Mouse (Mus musculus) forebrain, embryonic 16.5 days (tissue): ENCODE results near the gene Col4a4. TPM values are rescaled to one million over a fixed set of nuclear protein-coding genes. Genes with fewer than 3 reads are reported as not detected.

Experiments
- ATAC-seq: fragments of 200-750 bp; cut with Nextera tagmentation; 2 replicates; pipeline ENCODE4 v1.8.0; 2017; ENCODE audit warnings: mild to moderate bottlenecking, moderate library complexity
- H3K27ac ChIP-seq: fragments of 300-500 bp; sonication (generic); 2 replicates; pipeline ENCODE4 v1.5.1; 2014; ENCODE audit warnings: low read length, control low read depth
- H3K27me3 ChIP-seq: fragments of 300-500 bp; sonication (generic); replicated peaks from 2 replicates; pipeline ENCODE4 v1.6.1; 2014; ENCODE audit warnings: low read length; ENCODE audit not compliant: control insufficient read depth, insufficient read depth
- H3K36me3 ChIP-seq: fragments of 300-500 bp; sonication (generic); 2 replicates; pipeline ENCODE4 v1.6.1; 2014; ENCODE audit not compliant: control insufficient read depth, insufficient read depth
- H3K4me1 ChIP-seq: fragments of 300-500 bp; sonication (generic); replicated peaks from 2 replicates; pipeline ENCODE4 v1.6.1; 2014; ENCODE audit warnings: low read length; ENCODE audit not compliant: control insufficient read depth, insufficient read depth
- H3K4me2 ChIP-seq: fragments of 300-500 bp; sonication (generic); 2 replicates; pipeline ENCODE4 v1.6.1; 2014; ENCODE audit warnings: mild to moderate bottlenecking, low read length, control low read depth
- H3K4me3 ChIP-seq: fragments of 300-500 bp; sonication (generic); replicated peaks from 2 replicates; pipeline ENCODE4 v1.5.1; 2014; ENCODE audit warnings: mild to moderate bottlenecking, low read length, control low read depth
- H3K9ac ChIP-seq: fragments of 300-500 bp; sonication (generic); replicated peaks from 2 replicates; pipeline ENCODE4 v1.6.1; 2014; ENCODE audit warnings: low read depth, low read length, control low read depth
- H3K9me3 ChIP-seq: fragments of 300-500 bp; sonication (generic); 2 replicates; pipeline ENCODE4 v1.6.1; 2016; ENCODE audit warnings: low read length; ENCODE audit not compliant: control insufficient read depth
- WGBS: fragments of 180-500 bp; shearing (Covaris S2); extraction: QIAGEN DNeasy Blood & Tissue Kit; methylation state at CpG from one replicate; pipeline ENCODE4 v1.1.7; 2014; 5-methylcytosine and 5-hydroxymethylcytosine counted together
- polyA plus RNA-seq: library from polyadenylated mRNA; unstranded; fragments of >200 nt; fragmentation: Nextera tagmentation; extraction: Ambion mirVana; gene quantifications from 2 replicates; pipeline ENCODE4 v1.2.1, GENCODE M21; 2015

The Col4a4 gene
- polyA plus RNA-seq, 1 experiment from 2014 or later: 0.25 TPM

DNA sequence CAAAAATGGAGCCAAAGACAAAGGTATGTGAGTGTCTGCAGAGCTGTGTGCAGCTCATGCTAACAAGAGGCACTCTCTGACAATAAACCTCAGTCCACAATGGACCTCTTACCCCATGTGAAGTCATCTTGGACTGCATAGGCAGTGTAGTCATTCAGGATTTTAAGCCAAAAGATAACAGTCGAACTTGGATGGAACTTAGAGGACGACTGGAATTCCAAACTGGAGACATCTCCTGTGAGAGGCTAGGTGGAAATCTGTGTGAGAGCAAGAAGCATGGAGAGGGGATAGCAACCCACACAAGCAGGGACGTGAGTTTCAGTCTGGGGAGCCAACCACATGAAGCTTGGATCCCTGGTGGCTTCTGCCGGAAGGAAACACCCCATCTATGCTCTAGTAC is 136.8 kb downstream of the Col4a4 start:
- no peak for ATAC-seq
- Histone ChIP-seq H3K27ac (no peak overlapping the region), H3K4me3 (no peak overlapping the region), H3K4me1 (peaks cover 8% of the 10 kb centered on the region), H3K9ac (no peak overlapping the region), H3K9me3 (no peaks in the 10 kb centered on the region), H3K27me3 (no peaks in the 10 kb centered on the region), H3K36me3 (no peaks in the 10 kb centered on the region), H3K4me2 (no peak overlapping the region)
- WGBS: 93% methylated on average over 4 of the region's 4 CpGs

DNA sequence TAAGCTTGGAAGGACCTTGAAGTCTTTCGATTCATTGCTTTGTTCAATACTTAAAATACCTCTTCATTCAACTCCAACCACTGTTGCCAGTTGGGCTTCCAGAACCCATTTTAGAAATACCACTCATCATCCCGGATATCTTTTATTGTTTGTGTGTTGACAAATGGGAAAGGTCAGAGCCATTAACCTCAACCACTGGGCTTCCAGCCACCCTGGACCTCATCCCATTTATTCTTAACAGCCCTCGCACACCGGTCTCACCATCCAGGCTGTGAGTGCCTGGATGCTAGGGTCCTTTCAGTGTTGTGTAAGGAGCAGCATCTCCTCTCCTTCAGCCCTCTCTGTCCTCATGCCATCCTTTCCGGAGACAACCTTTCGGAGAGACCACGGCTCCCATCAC is 140.6 kb downstream of the Col4a4 start:
- no peaks in the 10 kb centered on the region for H3K4me1 ChIP-seq
- H3K4me3 ChIP-seq: no peak overlapping the region
- WGBS: 90% methylated on average over 7 of the region's 7 CpGs
- H3K27ac ChIP-seq: no peak overlapping the region
- no peaks in the 10 kb centered on the region for H3K36me3 ChIP-seq
- H3K9me3 ChIP-seq: no peaks in the 10 kb centered on the region
- H3K27me3 ChIP-seq: no peaks in the 10 kb centered on the region
- H3K4me2 ChIP-seq: no peak overlapping the region
- no peak overlapping the region for H3K9ac ChIP-seq
- ATAC-seq: no peak

DNA sequence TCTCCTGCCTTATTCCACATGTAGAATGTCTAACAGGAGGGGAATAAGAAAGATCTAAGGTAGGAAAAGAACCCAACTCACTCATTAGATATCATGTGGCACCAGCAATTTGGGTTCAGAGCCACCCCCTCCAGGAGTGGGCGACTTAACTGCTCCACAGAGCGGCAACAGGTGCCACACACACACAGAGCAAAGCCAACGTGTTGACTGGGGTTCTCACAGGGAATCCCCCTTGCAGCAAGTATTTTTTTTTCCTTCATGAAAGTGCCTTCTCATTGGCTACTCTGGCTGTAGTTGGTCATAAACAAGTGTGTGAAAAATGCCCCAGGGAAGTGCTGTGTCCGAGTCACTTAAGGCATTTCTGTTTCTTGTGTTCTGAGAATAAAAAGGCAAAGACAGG is 143.1 kb downstream of the Col4a4 start:
- Histone ChIP-seq H3K4me3 (no peak overlapping the region), H3K27me3 (no peaks in the 10 kb centered on the region), H3K9me3 (no peaks in the 10 kb centered on the region), H3K4me2 (no peak overlapping the region), H3K27ac (no peak overlapping the region), H3K4me1 (no peaks in the 10 kb centered on the region), H3K9ac (no peak overlapping the region), H3K36me3 (no peaks in the 10 kb centered on the region)
- ATAC-seq: no peak
- WGBS: 68% methylated on average over 4 of the region's 4 CpGs

DNA sequence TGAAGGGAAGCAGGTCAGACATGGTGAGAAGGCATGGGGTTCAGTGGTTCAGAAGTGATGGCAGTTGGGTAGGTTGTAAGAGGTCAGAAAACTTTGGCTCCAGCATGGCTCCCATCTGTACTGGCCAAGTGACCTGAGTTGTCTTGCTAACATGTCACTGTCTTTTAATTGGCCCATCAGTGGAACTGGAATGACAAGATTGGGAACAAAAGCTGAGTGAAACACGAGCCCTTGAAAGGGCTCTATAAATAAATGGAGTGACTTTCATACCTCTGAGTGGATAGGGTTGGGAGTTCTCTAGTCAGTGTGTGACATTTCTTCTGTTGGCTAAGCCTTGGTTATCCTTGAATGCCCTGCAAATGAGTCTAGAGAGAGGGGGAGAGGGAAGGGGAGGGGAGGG is 146.5 kb downstream of the Col4a4 start:
- ATAC-seq: no peak
- H3K4me1 ChIP-seq: peaks cover 2% of the 10 kb centered on the region; the same call in 1 of the 2 replicates
- H3K36me3 ChIP-seq: no peaks in the 10 kb centered on the region
- no peak overlapping the region for H3K4me3 ChIP-seq
- 52% methylated on average over 1 of the region's 1 CpGs for WGBS
- H3K27me3 ChIP-seq: no peaks in the 10 kb centered on the region
- H3K9ac ChIP-seq: no peak overlapping the region
- no peak overlapping the region for H3K27ac ChIP-seq
- no peak overlapping the region for H3K4me2 ChIP-seq
- H3K9me3 ChIP-seq: no peaks in the 10 kb centered on the region

DNA sequence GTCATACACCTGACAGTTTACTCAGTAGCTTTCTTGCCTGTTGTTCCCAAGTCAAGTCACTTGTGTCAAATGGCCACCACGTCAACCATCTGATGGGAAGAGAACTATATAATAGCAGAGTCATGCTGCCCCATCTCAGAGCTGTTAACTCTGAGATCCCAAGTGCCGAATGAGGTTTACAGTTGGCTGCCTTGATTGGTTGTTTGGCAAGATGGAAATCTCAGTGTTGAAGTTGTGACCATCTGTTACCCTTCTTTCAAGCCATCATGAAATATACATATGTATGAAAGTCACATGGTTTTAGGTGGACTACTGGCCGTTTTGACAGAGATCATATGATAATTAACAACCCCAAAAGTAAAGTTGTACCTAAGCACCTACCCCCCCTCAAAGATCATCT is 149.4 kb downstream of the Col4a4 start:
- Histone ChIP-seq H3K27me3 (no peaks in the 10 kb centered on the region), H3K27ac (no peak overlapping the region), H3K36me3 (no peaks in the 10 kb centered on the region), H3K4me2 (no peak overlapping the region), H3K4me1 (peaks cover 11% of the 10 kb centered on the region), H3K4me3 (no peak overlapping the region), H3K9me3 (no peaks in the 10 kb centered on the region), H3K9ac (no peak overlapping the region)
- WGBS: 46% methylated on average over 3 of the region's 3 CpGs
- ATAC-seq: peak; percentile 55

DNA sequence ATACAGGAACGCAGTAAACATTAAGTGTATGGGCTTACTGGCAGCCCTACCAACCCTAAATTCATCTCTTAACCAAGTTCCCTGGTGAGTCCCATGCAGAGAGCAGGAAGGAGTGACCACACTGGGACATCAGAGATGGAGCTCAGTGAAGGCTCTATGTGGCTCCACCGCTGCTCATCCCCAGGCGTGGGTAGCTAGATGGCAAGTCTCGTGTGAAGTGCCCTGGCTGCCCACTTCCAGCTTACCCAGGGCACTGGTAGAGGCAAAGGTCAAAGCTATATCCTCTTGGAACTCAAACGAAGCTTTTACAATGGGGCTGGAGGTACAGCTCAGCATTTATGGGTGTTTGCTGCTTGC is 153.0 kb downstream of the Col4a4 start:
- Histone ChIP-seq H3K4me3 (no peak overlapping the region), H3K36me3 (no peaks in the 10 kb centered on the region), H3K4me1 (peaks cover 11% of the 10 kb centered on the region), H3K27ac (no peak overlapping the region), H3K9me3 (no peaks in the 10 kb centered on the region), H3K4me2 (no peak overlapping the region), H3K9ac (no peak overlapping the region; the same call in 1 of the 2 replicates), H3K27me3 (no peaks in the 10 kb centered on the region)
- 75% methylated on average over 5 of the region's 5 CpGs for WGBS
- peak; percentile 50 for ATAC-seq

DNA sequence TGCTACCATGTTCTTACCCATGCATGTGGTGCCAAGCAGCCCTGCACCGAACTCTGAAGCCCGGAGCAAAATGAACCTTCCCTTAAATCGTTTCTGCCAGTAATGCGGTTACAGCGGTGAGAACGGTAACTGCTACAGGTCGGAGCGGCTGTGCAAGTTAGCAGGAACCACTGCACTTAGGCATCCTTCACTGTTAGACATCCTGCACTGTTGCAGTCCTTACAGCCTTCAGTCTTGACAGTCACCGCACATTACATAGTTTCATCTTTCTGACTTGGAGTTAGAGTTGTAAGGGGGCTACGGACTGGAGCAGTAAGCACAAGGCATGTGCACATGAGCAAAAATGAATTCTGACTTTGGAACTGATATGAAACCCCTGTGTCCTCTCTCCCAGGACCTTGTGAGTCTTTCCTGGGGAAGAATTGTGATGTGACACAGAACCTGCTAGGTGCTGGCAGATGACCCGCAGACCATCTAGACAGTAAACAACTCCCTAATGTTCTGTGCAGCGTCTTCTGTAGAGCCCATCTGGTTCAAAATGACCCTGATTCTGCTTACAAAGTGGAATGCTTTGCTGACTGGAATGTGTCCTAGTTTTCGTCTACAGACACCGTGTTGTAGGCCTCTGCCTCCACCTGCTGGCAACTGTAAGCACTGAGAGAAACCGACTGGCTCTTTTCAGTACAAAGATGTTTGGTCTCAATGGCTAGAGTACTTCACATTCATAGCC is 153.6 kb downstream of the Col4a4 start:
- Histone ChIP-seq H3K9ac (no peak overlapping the region; the same call in 1 of the 2 replicates), H3K4me3 (no peak overlapping the region), H3K27me3 (no peaks in the 10 kb centered on the region), H3K4me2 (no peak overlapping the region), H3K27ac (no peak overlapping the region), H3K4me1 (peaks cover 11% of the 10 kb centered on the region), H3K36me3 (no peaks in the 10 kb centered on the region), H3K9me3 (no peaks in the 10 kb centered on the region)
- WGBS: 62% methylated on average over 15 of the region's 15 CpGs
- peak; percentile 80 for ATAC-seq

DNA sequence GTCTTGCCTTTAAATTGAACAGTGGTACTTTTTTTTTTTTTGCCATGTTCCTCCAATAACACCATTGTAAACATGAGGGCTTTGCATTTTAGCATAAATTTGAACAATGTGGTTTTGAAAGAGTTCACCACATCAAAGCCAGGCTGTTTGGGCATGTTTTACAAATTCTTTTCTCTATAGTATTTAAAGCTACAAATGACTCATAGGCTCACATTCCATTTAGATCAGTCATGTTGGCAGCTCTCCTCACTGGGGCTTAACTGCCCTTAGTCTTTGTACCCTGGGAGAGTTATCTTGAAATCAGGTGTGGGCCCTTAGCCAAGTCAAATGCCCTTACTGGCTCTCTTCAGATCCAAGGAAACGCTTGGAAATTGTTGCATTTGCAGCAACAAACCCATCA is 157.6 kb downstream of the Col4a4 start:
- no peaks in the 10 kb centered on the region for H3K27me3 ChIP-seq
- 12% methylated on average over 1 of the region's 1 CpGs for WGBS
- H3K4me3 ChIP-seq: no peak overlapping the region
- H3K9me3 ChIP-seq: no peaks in the 10 kb centered on the region
- peaks cover 9% of the 10 kb centered on the region for H3K4me1 ChIP-seq
- H3K4me2 ChIP-seq: no peak overlapping the region
- ATAC-seq: peak; percentile 55
- H3K27ac ChIP-seq: no peak overlapping the region
- H3K9ac ChIP-seq: no peak overlapping the region
- no peaks in the 10 kb centered on the region for H3K36me3 ChIP-seq

DNA sequence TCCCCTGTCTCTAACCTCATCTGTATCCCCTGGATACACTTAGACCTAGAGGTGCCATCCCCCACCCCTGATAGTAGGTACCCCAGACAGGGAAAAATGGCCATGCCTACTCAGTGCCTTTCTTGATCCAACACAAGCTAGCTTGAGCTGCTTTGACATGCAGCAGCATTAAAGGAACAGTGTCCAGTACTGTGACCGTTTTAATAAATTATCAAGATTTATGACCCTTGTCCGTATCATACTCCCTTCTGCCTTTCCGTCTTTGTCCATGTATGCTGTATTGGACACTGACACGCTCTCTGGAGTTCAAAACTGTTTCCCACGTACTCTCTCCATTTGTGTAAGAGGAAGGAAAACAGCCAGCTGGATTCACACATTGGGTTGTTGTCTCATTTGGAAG is 158.9 kb downstream of the Col4a4 start:
- WGBS: 90% methylated on average over 5 of the region's 5 CpGs
- H3K4me3 ChIP-seq: no peak overlapping the region
- H3K4me1 ChIP-seq: peaks cover under 1% of the 10 kb centered on the region

DNA sequence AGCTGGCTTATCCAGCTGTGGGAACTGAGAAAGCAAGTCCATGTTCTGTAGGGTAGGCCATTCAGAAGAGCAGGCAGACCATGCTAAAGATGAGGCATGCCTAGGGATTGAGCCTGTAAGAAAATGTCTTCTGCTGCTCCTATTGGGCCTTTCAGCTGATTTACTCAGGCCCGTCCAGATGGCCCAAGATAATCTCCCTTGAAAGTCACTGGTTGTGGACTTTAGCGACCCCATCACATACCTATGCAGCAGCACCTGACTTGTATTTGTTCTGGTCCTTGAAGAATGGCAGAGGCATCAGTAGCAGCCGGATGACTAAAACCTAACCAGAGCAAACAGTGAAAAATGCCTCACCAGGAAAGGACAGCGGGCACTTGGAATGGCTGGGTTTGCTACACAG is 171.0 kb downstream of the Col4a4 start:
- Histone ChIP-seq H3K4me3 (no peak overlapping the region), H3K36me3 (no peaks in the 10 kb centered on the region), H3K4me1 (peaks cover 6% of the 10 kb centered on the region; the same call in 1 of the 2 replicates), H3K4me2 (no peak overlapping the region), H3K9me3 (no peaks in the 10 kb centered on the region), H3K9ac (no peak overlapping the region), H3K27me3 (no peaks in the 10 kb centered on the region), H3K27ac (no peak overlapping the region)
- ATAC-seq: no peak
- 86% methylated on average over 4 of the region's 4 CpGs for WGBS

More for the DNA sequence above, 158.9 kb downstream of the Col4a4 start:
- ATAC-seq: no peak
- H3K9ac ChIP-seq: no peak overlapping the region
- no peak overlapping the region for H3K4me2 ChIP-seq
- no peaks in the 10 kb centered on the region for H3K36me3 ChIP-seq
- H3K27ac ChIP-seq: no peak overlapping the region
- H3K9me3 ChIP-seq: no peaks in the 10 kb centered on the region
- H3K27me3 ChIP-seq: no peaks in the 10 kb centered on the region
